Mouse (Mus musculus) spleen, postnatal 36 days (tissue): ENCODE results near the gene Mia3.
"Not testable (repeated sequence)": the region's sequence is repeated elsewhere in the genome, so short reads cannot be mapped to it uniquely, and the experiment has no call there.

Experiments
- DNase-seq, 2 experiments: peaks; one replicate each; pipeline ENCODE4 v3.0.0; 2022; ENCODE audit warnings: low spot score in 2 of 2, mixed read lengths in 1 of 2

The Mia3 gene

DNA sequence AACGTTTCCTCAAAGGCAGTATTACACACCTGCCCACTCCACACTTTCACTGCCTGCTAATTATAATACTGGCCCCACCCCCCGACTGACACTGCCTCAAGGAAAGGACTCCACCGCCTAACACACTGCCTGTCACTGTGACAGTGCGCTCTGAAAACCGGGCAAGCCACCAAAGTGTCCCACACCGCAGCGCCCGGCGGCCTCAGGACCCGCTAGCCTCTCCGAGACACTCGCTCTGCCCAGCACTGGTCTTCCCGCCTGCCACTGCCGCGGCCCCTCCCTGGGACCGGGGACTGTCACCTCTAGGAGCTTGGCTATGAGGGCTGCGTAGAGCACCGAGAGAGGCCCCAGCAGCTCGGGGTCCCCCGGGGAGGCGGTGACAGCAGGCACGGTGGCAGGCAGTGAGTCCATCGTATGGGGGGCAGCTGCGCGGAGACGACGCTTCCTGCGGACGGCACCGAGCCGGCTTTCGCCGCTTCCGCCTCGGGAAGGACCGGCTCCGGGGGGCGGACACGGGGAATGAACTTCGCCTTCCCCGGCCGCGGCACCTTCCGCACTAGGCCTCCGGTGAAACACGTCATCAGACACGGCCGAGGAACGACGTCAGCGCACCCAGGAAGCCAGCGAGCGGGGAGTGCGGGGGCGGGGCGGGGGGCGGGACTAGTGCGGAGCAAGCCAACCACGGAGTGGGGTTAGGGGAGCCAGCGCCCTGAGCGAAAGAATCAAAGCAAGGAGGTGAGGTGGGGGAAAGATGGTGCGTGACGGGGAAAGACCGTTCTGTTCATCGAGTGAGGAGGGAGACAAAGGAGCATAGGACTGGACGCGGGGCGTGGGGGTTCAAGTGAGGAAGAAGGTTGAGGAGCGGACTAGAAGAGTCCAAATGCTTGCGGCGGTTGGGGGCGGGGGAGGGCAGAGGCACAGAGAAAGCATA, 24.2 kb downstream of the Mia3 start:
- DNase-seq: peak; percentile 87 to 89

DNA sequence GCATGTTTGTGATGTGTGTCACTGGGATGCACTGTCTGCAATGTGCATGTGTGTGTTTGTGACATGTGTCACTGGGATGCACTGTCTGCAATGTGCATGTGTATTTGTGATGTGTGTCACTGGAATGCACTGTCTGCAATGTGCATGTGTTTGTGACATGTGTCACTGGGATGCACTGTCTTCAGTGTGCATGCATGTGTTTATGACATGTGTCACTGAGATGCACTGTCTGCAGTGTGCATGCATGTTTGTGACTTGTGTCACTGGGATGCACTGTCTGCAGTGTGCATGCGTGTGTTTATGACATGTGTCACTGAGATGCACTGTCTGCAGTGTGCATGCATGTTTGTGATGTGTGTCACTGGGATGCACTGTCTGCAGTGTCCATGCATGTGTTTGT, 26.5 kb downstream of the Mia3 start:
- not testable (repeated sequence) for DNase-seq

DNA sequence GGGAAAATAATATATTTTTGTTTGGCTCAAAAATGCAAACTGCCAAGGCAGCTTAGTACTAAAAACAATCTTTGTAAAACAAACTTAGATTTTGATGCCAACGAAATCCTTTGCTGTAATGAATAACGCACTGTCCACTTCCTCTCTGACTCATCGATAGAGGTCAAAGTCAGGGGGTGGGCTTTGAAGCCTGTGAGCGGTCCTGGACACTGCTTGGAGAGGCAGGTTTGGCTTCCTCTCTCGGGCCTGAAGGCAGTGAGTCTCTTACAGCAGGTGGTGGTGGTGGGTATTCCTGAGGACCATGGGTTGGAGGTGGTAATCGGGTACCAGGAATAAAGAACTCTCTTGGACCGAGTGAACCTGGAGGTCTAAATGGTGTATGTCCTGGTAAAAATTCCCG, 42.2 kb downstream of the Mia3 start:
- DNase-seq: no peak

DNA sequence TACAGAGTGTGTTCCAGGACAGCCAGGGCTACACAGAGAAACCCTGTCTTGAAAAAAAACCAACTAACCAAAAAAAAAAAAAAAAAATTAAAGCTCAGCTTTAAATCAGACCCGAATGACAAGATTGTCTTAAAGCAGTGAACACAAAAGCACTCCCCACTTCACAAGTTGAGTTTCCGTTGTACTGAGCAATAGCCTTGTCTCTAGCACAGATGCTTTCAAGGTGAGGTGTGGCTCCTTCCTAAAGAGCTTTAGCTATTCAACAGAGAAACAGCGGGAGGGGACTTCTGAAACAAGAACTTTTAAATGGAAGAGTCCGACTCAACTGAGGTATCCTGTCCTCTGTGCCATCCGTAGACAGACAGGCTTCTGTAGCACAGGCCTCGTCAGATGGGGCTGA, 44.9 kb downstream of the Mia3 start:
- no peak for DNase-seq

DNA sequence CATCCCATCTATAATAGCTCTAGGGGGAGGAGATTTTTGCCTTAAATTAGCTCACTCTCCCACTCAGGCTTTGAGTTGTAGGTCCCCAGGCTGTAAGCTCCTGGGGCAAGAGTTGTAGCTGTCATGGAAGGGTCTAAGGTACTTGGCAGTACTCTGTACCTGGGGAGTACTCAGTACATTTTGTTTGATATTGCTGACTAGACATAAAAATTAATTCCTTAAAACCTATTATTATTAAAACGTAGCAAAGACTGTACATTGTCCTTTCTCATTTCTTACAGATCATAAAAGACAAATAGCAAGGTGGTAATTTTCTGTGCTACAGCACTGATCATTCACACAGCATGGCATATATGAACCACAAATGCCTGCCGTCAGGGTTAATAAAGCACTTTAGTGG, 45.4 kb downstream of the Mia3 start:
- no peak for DNase-seq

DNA sequence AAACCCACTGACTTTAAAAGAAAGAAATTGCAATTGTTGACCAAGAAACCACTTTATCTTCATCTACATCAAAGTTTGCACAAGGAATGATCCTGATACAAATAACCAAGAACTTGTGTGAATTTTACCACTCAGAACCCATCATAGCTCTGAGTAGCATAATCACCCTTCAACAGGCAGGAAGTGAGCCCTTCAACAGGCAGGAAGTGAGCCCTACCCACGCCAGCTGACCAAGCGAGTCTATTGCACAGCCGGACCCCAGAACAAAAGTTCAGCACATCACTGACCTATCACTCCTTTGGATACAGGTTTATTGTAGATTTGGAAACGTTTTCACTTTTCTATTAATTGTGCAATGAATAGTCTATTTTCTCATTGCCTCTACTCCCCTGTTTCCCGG, 46.9 kb downstream of the Mia3 start:
- not testable (repeated sequence) for DNase-seq

DNA sequence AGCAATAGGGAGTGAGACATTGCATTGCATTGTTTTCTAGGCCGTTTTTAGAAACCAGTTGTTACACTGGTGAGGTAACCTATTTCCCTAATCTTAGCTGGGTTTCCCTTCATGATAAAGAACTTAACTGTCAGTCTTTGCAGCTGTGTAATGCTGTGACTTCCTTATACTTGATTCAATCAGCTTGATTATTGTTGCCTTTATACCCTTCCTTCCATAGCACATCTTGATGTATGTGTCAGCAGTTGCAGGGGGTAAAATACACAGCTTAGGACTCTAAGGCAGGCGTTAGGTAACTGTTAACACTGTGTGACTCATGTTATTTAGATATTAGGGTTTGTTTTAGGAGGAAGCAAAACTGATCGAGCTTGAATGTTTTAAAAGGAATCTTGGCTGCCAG, 48.6 kb downstream of the Mia3 start:
- DNase-seq: no peak

DNA sequence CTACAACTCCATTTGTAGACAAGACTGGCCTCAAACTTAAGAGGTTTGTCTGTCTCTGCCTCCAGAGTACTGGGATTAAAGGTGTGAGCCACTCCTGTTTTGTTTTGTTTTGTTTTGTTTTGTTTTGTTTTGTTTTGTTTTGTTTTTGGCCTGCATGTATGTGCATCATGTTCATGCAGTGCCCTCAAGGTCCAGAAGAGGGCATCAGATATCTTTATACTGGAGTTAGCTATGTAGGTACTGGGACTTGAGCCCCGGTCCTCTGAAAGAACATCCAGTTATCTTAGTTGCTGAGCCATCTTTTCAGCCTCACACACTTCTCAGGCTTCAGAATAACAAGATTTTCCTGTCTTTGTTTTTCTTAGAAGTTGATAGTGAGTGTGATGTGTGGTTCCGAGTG, 53.6 kb downstream of the Mia3 start:
- DNase-seq: no peak

DNA sequence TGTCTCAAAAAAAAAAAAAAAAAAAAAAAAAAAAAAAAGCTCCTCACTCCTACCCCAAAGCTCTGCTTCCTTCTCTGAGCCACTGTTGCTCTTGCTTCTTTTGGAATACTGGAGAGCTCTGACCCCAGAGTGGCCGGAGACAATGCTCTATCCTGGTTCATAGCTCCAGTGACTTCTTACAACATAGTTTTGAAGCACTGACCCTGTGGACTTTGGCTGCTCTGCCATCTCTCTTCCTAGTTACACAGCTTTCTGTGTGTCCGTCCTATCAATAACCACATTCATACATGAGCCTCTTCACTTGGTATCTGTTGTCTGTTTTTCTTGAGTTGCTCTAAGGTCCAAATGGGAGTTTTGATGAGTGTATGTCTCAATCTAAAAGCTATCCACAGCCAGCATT, 57.3 kb downstream of the Mia3 start:
- no peak for DNase-seq

DNA sequence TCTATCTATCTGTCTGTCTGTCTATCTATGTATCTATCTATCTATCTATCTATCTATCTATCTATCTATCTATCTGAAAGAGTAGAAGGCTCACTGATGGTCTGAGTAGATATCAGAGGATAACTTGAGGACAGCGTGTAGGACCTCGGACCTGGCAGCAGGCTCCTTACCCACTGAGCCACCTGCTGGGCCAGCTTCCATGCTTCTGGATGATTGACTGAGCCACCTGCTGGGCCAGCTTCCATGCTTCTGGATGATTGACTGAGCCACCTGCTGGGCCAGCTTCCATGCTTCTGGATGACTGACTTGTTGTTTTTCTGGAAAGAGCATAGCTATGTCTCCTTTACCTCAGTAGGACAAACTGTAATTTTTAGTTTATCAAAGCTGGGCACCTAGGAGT, 59.8 kb downstream of the Mia3 start:
- DNase-seq: not testable (repeated sequence)

DNA sequence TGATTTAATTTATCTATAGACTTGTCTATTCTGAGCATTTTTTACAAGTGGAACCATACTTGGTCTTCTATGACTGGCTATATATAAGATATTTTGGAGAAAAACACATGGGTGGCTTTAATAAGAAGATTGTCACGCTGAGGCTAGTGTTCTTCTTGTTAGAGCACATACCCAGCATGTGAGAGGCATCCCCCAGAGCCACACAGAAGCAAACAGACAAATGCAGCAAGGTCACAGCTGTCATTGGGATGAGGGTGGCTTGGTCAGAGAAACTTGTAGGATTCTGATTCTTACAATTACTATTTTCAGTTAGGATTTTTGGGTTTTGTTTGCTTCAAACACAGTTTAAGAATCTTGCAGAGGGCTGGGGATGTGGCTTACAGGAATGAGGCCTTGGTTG, 60.9 kb downstream of the Mia3 start:
- DNase-seq: no peak

DNA sequence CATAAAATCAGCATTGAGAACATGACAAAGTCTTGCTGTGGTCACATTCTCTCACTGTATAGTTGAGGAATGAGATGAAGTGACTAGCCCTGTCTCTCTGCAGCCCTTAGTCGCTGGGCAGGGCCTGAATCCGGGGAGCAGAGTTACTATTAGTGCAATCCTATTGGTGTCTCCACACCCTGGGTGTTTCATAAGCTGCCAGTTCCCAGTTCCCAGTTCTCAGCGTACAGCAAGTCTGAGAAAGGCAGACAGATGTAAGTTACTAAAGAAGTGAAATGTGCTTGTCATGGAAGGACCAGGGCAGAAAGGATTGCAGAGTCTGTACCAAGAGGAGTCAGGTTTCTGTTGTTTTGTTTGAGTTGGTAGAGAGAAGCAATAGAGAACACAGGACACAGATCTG, 61.8 kb downstream of the Mia3 start:
- no peak for DNase-seq

DNA sequence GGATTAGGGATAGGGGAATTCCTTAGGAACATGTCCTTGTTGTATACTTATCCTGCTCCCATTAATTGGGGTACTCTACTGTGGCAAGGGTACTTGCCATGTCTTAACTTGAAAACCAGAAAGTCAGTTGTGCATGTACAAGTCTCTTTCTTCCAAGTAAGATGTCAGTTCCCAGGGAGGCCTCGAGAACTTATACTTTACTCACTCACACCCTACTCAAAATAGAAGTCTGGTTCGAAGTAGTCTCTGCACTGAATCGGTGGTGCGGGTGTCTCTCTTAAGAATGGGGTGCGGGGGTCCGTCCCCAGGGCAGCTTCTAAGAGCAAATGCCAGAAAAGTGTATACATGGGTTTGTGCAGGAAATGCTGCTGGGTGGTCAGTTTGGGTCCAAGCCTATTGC, 70.2 kb downstream of the Mia3 start:
- peak; percentile 95 to 96 for DNase-seq

DNA sequence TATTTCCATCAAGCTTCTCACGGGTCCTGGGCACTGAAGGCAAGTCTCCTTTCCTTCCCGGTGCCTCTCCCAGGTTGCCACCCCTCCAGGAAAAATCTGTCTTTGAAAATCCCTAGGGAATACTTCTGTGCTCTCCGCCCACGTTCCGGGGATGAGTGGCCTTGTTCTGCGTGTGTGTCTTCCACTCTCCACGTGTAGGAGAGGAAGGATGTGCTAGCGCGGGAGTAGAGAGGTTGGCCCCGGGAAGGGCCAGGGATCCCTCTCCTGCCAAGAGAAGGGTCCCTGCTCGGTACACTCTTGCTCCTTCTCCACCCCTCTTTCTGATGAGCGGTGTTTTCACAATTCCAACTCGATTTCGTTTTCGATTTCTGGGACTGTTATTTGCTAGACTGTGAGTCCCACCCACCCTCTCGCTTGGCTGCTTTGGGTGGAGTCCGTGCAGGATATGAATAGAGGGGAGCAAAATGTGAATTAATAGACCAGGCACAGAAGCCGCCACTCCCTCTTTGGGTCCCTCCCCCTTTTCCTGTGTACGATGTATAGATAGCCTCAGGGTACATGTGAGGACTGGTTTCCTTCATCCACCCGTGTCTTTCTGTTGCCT, 71.4 kb downstream of the Mia3 start:
- DNase-seq: peak; percentile 86 to 89

DNA sequence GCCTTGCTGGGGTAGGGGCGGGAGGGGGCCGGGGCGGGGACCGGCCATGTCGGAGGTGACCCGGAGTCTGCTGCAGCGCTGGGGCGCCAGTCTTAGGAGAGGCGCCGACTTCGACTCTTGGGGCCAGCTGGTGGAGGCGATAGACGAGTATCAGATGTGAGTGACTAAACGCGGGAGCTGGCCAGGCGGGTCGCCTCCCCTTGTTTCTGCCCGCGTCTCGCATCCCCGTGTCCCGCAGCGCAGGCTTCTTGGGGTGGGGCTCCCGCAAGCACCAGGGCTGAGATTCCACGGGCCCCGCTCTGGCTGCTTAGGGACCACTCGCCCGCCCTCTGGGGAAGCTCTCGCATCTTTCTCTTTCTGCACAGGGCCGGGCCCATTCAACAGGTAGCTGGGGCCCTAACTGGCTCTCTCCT, 71.9 kb downstream of the Mia3 start:
- peak in 1 of 2 experiments; percentile 57 for DNase-seq

DNA sequence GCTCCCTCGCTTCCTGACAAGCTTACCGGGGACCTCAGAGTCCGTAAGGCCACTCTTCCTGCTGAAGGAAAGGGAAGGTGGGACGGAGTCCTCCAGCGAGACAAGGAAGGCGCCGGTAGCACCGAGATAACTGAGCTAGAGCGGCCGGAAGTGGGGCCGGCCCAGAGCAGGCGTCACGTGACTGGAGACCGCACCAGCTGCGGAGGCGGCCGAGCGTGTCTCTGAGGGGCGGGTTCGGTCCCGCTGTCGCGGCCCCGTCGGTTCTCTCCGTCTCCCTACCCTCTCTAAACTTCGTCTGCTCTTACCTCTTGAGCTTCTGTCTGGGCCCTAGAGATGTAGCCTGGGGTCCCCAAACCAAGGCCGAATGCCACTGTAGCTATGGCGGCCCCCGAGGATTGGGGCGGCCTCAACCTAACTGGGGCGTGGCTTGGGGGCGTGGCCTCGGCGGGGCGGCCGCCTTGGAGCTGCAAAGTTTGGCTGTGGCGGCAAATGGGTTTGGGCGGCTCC, 72.4 kb downstream of the Mia3 start, which contains the start of gene Brox:
Gene Brox (minus strand): TSS at position 393 of the 507 bp plus-strand sequence.
- peak; percentile 95 for DNase-seq

DNA sequence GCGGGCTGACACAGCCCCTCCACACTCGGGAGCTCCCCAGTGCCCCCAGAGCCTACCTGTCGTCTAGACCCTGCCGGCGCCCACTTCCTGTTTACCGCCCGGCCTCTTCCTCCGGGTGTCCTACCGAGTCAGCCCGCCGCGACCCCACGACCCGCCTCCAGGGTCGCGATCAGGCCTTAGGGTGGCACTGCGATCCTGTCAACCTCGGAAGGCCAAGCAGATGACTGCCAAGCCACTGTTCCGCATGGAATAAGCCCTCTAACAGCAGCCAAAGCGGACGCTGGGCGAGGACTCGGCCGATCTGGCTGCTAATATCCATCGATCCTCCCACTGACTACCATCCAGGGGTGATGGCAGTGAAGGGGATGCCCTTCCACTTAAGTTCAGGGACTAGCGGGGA, 72.9 kb downstream of the Mia3 start, which contains the start of gene Aida:
Gene Aida (plus strand): TSS at position 126 of the 400 bp plus-strand sequence.
- DNase-seq: peak; percentile 63 to 68

DNA sequence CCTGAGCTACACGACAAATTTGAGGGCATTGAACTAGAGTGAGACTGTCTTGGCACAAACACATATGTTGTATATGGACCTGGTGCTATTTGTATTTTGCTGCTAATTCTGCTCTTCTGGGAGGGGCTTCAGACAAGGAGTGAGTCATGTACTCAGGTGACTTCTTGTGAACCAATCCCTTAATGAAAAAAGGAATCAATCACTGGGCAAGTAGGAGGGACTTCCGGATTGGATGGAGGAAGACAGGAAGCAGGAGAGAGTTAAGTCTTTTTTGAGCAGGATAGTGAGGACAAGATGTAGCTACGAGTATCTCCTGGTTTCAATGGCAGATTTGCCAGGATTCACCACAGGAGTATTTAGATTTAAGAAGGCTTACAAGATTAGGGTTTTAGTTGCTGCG, 79.8 kb downstream of the Mia3 start:
- DNase-seq: no peak

DNA sequence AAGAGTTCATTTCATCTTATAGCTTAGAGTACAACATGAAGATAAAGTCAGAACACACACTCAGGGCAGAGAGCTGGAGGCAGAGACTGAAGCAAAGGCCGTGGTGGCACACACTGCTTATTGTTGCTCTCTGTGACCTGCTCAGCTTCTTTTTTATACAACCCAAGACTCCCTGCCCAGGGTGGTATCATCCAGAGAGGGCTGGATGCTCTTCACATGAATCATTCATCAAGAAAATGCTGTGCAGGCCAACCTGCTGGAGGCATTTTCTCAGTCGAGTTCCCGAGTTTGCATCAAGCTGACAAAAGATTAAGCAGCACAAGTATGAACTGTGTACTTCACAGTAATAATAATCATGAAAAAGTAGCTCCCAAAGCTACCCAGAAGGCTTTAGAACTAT, 81.0 kb downstream of the Mia3 start:
- no peak for DNase-seq
